Mouse (Mus musculus): ENCODE results near the gene Fam234b. TPM values are rescaled to one million over a fixed set of nuclear protein-coding genes. Genes with fewer than 3 reads are reported as not detected.

Fam234b gene
- total and polyA plus RNA-seq, 2 experiments from 2014 or later = 75.7 to 92.0 TPM

- DNase-seq (ENCODE audit: low spot score) (peak; percentile 22), ATAC-seq (no peak)
- Histone ChIP-seq H3K9me3 (ENCODE audit: low read length) (no peaks in the 10 kb centered on the region), H3K9ac (replicated peaks; ENCODE audit: low read length) (no peak overlapping the region), H3K4me2 (ENCODE audit: low read depth, low read length) (0 out of 2 replicates have a peak overlapping the region, but pooled peaks have one; percentile 0), H3K36me3 (ENCODE audit: insufficient read depth, low read length) (no peaks in the 10 kb centered on the region), H3K27me3 (ENCODE audit: insufficient read depth, low read length) (no peaks in the 10 kb centered on the region), H3K4me1 (ENCODE audit: insufficient read depth, low read length) (0 out of 2 replicates have a peak, but pooled peaks cover 4% of the 10 kb centered on the region), H3K27ac (no peak overlapping the region), H3K4me3 (ENCODE audit: low read length) (no peak overlapping the region)
- WGBS = 31% methylated on average over 10 of the region's 10 CpGs
- no peak for TF ChIP-seq CTCF (IDR thresholded peaks at IDR 0.05; ENCODE audit: low read depth)
Observed at GRCm38 (mm10) chr6:135279856-135280255, 82.1 kb downstream of the Fam234b start.

GRCm38 (mm10) chr6:135292391-135292790 is 94.6 kb downstream of the Fam234b start:
- Histone ChIP-seq H3K4me3 (ENCODE audit: low read length) (no peak overlapping the region), H3K4me1 (ENCODE audit: insufficient read depth, low read length) (no peaks in the 10 kb centered on the region), H3K27ac (no peak overlapping the region), H3K9ac (replicated peaks; ENCODE audit: low read length) (no peak overlapping the region), H3K9me3 (ENCODE audit: low read length) (no peaks in the 10 kb centered on the region), H3K4me2 (ENCODE audit: low read depth, low read length) (no peak overlapping the region), H3K27me3 (ENCODE audit: insufficient read depth, low read length) (no peaks in the 10 kb centered on the region), H3K36me3 (ENCODE audit: insufficient read depth, low read length) (no peaks in the 10 kb centered on the region)
- DNase-seq (ENCODE audit: low spot score) (no peak), ATAC-seq (no peak)
- WGBS = 70% methylated on average over 4 of the region's 4 CpGs
- no peak for TF ChIP-seq CTCF (IDR thresholded peaks at IDR 0.05; ENCODE audit: low read depth)

- no peak for DNase-seq (ENCODE audit: low spot score)
- H3K9me3 ChIP-seq (ENCODE audit: low read length) = no peaks in the 10 kb centered on the region
- H3K27me3 ChIP-seq (ENCODE audit: insufficient read depth, low read length) = no peaks in the 10 kb centered on the region
- H3K4me3 ChIP-seq (ENCODE audit: low read length) = no peak overlapping the region
- H3K4me2 ChIP-seq (ENCODE audit: low read depth, low read length) = no peak overlapping the region
- H3K4me1 ChIP-seq (ENCODE audit: insufficient read depth, low read length) = no peaks in the 10 kb centered on the region
- H3K27ac ChIP-seq = no peak overlapping the region
- no peak for ATAC-seq
- H3K9ac ChIP-seq (replicated peaks; ENCODE audit: low read length) = no peak overlapping the region
- no peak for TF ChIP-seq CTCF (IDR thresholded peaks at IDR 0.05; ENCODE audit: low read depth)
- H3K36me3 ChIP-seq (ENCODE audit: insufficient read depth, low read length) = no peaks in the 10 kb centered on the region
- WGBS = 80% methylated on average over 6 of the region's 6 CpGs
Observed at GRCm38 (mm10) chr6:135294150-135294549, 96.4 kb downstream of the Fam234b start.

Other genes with a start within 250 kb of the Fam234b start
- 6.3 and 7.0 TPM in 2 replicates for gene Apold1, start 216.3 kb upstream of the Fam234b start, total RNA-seq (2014; rRNA removed)
- gene Apold1, start 216.3 kb upstream of the Fam234b start, polyA plus RNA-seq (2015; fragmentation: Nextera tagmentation; extraction: Ambion mirVana) = 4.2 and 4.8 TPM in 2 replicates
- 21.7 and 40.5 TPM in 2 replicates for gene Ddx47, start 186.4 kb upstream of the Fam234b start, total RNA-seq (2014; rRNA removed)
- 60.5 TPM in 2 replicates for gene Ddx47, start 186.4 kb upstream of the Fam234b start, polyA plus RNA-seq (2015; fragmentation: Nextera tagmentation; extraction: Ambion mirVana)
- gene Gprc5a, start 132.3 kb upstream of the Fam234b start, total RNA-seq (2014; rRNA removed) = 0.25 and 0.63 TPM in 2 replicates
- 0.30 and 0.35 TPM in 2 replicates for gene Gprc5a, start 132.3 kb upstream of the Fam234b start, polyA plus RNA-seq (2015; fragmentation: Nextera tagmentation; extraction: Ambion mirVana)
- not detected in 2 replicates for gene Gprc5d, start 79.7 kb upstream of the Fam234b start, total RNA-seq (2014; rRNA removed)
- gene Gprc5d, start 79.7 kb upstream of the Fam234b start, polyA plus RNA-seq (2015; fragmentation: Nextera tagmentation; extraction: Ambion mirVana) = not detected in 2 replicates
- gene Hebp1, start within 50 bp of the Fam234b start, total RNA-seq (2014; rRNA removed) = 5.7 and 8.3 TPM in 2 replicates
- 10.3 and 13.2 TPM in 2 replicates for gene Hebp1, start within 50 bp of the Fam234b start, polyA plus RNA-seq (2015; fragmentation: Nextera tagmentation; extraction: Ambion mirVana)
- gene Gsg1, start 56.4 kb downstream of the Fam234b start, total RNA-seq (2014; rRNA removed) = 1.1 TPM in 1 of 2 replicates, not detected in the other
- 0.18 and 0.31 TPM in 2 replicates for gene Gsg1, start 56.4 kb downstream of the Fam234b start, polyA plus RNA-seq (2015; fragmentation: Nextera tagmentation; extraction: Ambion mirVana)
- gene Pbp2, start 112.4 kb downstream of the Fam234b start, total RNA-seq (2014; rRNA removed) = 0.10 TPM in 1 of 2 replicates, not detected in the other
- not detected in 2 replicates for gene Pbp2, start 112.4 kb downstream of the Fam234b start, polyA plus RNA-seq (2015; fragmentation: Nextera tagmentation; extraction: Ambion mirVana)
- 40.2 and 53.2 TPM in 2 replicates for gene Emp1, start 164.6 kb downstream of the Fam234b start, total RNA-seq (2014; rRNA removed)
- 7.8 and 8.6 TPM in 2 replicates for gene Emp1, start 164.6 kb downstream of the Fam234b start, polyA plus RNA-seq (2015; fragmentation: Nextera tagmentation; extraction: Ambion mirVana)

All from hindbrain, postnatal 0 days (tissue).